Mouse (Mus musculus) erythroid progenitor cell, adult 5-6 weeks (primary cell): ENCODE measurements around the gene Ginm1. TPM values are rescaled to one million over a fixed set of nuclear protein-coding genes. Genes with fewer than 3 reads are reported as not detected.
"Not testable (repeated sequence)": the region's sequence is repeated elsewhere in the genome, so short reads cannot be mapped to it uniquely, and the experiment has no call there.

ENCODE experiments used
- ATAC-seq: replicated peaks from 2 replicates; pipeline ENCODE4 v1.8.0; 2016; ENCODE audit warnings: moderate number of reproducible peaks, mild to moderate bottlenecking, moderate TSS enrichment, inconsistent platforms; ENCODE audit not compliant: poor library complexity, low FRiP score, severe bottlenecking
- total RNA-seq, 2 experiments: library from RNA; stranded (forward) in 1 of 2; stranded (reverse) in 1 of 2; fragments of 150-400 nt in 1 of 2; fragments of 186-747, 209-891 nt in 1 of 2; gene quantifications; 2 replicates each; pipeline versions ENCODE4 v1.2.3 to v1.2.4; 2015 to 2017; ENCODE audit warnings: low replicate concordance in 2 of 2

The Ginm1 gene
- total RNA-seq, 2 experiments from 2014 or later: 67.4 to 85.5 TPM

DNA sequence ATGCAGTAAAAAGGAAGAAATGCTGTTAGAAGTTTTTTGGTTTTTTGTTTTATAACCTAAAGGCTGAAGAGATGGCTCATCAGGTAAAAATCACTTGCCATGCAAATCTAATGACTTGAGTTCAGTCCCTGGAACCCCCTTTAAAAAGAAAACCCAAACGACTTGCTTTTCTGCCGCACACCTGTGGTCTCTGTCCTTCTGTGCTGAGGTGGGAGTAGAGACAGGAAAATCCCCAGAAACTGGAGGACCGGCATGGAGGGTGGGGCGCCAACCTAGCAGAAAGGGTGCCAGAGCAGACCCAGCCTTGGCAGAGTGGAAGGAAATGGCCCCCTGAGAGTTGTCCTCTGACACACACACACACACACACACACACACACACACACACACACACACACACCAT, 26.1 kb upstream of the Ginm1 start:
- no peak for ATAC-seq

DNA sequence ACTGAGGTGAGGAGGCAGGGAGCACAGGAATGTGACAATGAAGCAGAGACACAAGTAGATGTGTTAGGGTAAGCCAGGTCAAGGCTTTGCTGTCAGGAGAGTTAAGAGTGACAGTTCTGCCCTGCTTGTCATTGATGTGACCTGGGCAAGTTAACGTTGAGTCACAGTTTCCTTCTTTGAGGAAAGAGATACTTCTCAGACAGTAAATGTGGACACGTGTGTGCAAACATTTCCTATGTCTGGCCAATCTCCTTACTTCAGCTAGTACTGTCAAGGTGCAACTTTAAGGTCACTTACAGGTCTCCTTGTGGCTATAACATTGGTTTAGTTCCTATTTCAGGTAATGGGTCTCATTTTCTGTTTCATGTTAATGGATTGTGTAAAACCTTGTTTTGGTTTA, 23.9 kb upstream of the Ginm1 start:
- ATAC-seq: no peak

DNA sequence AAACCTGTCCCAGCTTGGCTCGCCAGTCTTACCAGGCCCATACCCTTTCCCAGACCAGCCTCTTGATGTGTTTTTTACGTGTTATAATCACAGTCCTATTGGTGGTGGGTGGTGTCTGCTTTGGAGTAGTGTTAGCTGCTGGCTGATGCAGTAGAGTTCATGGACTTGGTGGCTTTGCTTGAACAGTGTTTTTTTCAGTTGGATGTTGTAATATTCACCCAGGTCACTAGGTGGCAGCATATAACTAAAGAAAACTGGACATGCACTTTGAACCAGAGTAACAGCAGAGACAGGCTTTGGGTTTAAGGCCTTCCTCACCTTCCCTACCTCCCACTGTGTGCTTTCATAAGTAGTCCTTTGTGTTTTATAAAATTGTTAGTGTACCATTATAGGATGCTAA, 17.3 kb upstream of the Ginm1 start:
- ATAC-seq: peak; percentile 79

DNA sequence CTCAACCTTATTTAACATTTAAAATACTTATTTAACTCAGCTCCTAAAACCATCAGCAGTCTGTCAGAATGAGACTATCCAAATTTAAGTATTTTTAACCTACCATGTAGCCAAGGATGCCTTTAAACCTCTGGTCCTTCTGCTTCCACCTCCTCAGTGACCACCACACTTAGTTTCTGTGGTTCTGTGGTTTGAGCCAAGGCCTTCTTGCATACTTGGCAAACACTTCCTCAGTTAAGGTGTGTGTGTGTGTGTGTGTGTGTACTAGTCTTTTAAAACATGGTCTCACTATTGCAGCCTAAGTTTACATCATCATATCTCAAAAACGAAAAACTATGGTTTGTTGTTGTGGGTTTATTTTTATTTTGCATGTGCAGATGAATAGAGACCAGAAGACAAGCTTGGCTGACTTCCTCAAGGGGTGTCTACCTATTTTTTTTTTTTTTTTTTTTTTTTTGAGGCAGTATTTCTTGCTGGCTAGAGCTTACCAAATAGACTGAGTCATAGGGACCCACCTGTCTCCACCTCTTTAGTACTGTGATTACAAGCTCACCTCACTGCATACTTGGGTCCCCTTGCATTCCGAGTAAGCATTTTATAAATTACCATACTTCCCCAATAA, 10.0 kb upstream of the Ginm1 start:
- no peak for ATAC-seq

DNA sequence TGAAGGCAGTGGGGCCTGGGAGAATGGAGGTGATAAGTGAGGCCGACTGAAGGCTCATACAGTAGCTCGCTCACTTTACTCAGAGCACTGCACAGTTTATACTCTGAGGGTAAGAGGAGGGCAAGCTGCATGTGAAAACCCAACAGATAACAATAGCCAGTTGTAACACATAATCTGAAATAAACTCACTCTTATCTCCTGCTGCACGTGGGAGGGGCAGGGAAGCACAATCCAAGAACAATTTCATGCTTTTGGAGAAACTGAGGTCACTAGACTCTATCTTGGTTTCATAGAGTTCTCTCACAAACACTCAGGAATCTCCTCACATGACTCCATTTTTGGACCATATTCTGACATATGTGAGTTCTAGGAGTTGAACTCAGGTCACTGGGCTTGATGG, 8.6 kb upstream of the Ginm1 start:
- ATAC-seq: no peak

DNA sequence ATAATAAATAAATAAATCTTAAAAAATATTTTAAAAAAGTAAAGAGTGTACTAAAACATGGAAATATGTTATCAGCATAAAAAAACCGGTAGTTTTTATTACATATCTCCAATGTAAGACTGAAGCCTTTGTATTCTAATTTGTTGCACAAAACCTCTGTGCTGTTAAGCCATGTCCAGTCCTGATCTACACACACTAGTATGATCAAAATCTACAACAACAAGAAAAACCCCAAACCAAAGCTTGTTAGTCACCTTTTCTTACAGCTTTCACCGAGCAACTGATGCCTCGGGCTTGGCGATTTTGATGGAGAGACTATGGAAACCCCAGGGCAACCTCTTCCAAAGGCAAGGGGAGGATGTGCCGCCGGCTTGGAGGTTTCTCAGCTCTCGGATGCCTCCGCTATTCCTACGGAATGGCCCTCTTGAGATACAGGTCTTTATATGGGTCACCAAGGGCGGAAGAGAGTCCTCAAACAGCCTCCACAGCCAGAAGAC, 322 bp downstream of the Ginm1 start:
- ATAC-seq: no peak; the same call in 1 of the 2 replicates

DNA sequence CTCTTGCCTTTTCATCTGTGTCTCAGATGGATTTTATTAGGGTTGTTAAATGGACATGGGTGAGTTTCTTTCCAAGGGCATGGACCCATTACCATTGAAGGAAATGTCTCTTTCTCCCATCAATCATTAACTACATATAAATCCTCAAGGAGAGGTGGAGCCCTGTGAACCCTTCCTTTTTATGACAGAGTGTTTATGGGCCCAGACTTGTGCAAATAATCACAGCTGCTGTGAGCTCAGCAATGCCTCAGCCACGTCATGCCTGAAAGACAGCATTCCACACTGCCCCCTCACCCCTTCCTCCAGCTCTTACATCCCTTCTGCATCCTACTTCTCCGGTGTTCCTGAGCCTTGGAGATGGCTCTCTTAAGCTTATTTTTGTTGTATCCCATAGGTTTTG, 5.3 kb downstream of the Ginm1 start:
- ATAC-seq: no peak

DNA sequence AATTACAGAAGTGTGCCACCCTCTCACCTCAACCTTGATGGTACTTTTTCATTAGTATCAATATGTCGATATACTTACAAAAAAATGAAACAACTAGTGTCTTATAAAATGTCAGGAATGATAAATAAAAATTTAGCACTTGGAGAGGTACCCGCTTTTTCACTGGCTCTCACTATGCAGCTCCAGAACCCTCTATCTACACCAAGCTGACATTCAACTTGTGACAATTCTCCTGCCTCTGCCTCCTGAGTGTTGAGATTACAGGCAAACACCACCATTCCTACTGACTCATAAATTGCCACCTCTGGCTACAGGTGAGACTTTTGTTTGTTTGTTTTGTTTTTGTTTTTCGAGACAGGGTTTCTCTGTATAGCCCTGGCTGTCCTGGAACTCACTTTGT, 11.4 kb downstream of the Ginm1 start:
- peak; percentile 33 for ATAC-seq

DNA sequence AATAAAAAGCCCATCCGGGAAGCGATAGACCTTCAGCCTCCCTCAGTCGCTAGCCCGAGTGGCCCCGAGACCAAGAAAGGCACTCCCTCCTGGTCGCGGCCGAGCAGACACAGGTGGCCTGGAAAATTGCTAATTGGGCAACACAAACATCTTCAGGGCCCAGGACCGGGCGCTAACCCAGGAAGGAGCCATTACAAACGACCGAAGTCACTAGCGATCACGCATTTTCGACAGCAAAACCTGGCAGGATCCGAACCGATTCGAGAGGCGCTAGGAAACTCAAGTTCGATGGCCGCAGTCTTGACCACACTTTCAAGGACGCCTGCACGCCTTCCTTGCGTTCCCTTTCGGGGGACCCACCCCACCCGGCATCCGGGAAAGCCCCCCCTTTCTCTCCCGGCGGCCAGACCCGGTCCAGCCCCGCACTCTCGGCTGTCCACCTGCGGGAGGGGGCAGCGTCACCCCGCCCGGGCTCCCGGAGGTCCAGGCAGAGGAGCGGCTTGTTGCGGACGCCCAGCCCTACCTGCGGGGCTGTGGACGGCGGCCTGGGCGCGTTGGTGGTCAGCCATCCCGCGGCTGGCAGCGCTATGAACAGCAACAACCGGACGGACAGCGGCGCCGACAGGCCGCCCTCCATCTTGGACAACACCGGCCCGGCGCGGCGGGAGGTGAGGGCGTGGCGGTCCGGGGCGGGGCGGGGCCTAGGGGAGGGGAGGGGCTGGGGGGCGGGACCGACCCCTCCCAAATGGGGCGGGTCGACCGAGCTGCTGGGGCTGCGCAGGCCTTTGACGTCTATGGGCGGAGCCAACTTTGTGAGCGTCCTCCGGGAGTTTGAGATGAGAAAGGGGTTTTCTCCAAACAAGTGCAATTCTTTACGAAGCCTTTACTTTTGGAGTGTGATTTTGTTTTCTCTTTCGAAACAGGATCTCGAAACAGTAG, 12.1 kb downstream of the Ginm1 start:
- ATAC-seq: peak; percentile 91

DNA sequence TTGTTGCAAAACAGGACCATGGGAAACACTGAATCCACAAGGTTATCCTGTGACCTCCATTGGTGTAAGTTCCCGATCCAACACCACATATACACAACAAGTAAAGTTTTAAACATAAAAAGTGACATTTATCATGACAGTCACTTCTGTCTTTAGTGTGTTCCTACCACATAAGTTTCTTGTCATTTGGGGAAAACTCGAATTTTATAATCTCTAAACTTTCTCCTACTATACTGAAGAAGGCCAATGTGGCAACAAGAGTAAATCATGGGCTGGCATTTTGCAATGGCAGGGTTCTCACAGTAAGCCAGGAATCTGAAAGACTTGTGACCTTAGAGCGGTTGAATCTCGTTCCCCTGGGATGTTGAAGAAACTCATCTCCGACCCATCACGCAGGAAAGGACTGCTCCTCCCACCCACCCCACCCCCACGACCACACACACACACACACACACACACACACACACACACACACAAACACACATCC, 12.8 kb downstream of the Ginm1 start:
- ATAC-seq: no peak

DNA sequence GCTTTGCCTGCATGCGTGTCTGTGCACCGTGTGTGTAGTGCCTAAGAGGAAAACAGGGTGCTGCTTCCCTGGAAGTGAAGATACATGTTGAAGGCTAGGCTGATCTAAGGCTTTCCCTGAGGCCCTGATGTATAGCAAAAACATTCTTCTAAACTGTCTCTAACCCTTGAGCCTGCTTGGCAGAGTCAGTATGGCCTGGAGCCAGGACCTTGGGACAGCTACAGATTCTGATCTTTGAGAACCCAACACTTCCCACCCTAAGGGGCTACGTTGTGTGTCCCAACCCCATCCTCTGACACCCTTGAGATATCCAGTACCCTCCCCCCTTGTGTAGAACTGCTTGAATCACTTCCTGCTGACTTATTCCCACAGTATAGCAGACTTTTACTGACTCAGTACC, 14.3 kb downstream of the Ginm1 start:
- ATAC-seq: no peak

DNA sequence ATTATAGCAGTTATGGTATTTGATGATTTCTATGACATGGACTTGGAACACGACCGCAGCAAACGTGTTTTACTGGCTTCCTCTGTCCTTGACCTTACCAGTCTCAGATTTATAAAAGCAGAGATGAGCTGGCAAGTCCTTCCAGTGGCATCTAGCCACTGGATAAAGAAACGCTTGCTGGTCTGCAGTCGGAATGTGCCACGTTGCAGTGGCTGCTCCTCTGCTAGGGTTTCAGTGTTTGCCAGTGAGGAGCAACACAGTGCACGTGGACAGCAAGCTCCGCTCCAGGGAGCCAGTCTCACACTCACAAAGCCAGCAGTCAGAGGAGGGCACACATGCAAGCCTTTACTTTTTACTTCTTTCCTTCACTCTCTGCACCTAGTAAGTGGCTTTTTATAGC, 17.2 kb downstream of the Ginm1 start:
- no peak for ATAC-seq

DNA sequence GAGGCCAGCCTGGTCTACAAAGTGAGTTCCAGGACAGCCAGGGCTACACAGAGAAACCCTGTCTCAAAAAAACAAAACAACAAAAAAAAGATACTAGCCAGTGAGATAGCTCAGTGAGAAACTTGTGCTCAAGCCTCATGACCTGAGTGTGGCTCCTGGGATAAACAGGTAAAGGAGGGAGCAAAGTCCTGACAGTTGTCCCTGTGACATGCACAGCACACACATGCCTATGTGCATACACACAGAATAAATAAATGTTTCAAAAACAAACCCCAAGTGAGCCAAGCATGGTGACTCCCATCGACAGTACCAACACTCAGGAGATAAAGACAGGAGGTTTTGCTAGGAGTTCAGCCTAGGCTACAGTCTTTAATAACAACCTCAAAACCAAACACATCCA, 19.9 kb downstream of the Ginm1 start:
- ATAC-seq: no peak

DNA sequence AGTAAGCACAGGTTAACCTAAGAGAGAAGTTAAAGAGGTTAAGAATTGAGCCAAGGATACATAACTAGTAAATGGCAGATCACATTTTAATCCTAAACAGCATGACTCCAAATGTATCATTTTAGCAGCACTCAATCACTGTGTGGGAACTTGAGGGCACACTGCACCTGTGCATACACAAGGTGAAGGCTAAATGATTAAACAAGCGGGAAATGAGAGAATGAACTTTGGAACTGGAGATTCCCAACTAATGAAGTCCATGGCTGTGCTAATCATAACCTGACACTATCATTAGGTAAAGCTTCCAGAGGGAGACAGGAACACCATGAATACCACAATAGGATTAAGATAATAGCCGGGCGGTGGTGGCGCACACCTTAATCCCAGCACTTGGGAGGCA, 20.3 kb downstream of the Ginm1 start:
- no peak for ATAC-seq

DNA sequence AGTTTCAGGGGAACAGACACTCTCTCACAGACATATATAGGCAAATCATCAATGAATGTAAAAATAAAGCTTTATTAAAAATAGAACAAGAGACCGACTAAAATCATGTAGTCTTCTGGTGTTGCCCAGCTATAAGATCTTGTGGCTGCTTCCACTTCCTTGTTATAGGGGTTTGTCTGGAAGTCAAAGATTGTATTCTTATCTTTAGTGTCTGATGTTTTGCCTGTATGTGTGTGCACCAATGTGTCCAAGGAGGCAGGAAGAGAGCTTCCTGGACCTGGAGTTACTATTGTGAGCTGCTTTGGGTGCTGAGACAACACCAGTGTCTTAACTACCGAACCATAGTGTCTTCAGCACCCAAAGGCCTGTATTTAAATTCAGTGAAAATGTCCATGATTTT, 35.1 kb downstream of the Ginm1 start:
- ATAC-seq: no peak

DNA sequence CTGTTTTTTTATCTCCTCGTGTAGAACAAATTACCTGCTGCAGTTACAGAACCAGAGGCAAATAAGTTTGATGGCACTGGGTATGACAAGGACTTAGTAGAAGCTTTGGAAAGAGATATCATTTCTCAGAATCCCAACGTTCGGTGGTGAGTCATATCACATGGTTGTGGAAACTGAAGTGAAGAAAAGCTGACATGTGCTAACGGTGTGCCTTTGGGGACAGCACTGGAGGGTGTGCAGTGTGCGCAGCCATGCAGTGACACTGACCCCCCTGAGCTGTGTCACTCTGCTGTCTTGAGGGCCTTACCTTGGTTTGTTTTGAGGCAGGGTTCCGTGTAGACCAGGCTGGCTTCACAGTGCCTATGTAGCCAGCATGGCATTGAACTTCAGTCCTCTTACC, 43.9 kb downstream of the Ginm1 start:
- ATAC-seq: no peak

DNA sequence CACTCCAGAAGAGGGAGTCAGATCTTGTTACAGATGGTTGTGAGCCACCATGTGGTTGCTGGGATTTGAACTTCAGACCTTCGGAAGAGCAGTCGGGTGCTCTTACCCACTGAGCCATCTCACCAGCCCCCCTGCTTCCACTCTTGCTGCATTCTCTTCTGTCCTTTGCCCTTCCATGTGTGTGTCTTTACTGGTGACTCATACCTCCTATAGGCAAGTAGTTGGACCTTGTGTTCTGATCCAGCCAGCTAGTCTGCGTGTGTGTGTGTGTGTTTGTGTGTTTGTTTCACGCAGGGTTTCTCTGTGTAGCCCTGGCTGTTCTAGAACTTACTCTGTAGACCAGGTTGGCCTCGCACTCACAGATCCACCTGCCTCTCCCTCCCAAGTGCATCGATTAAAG, 47.1 kb downstream of the Ginm1 start:
- ATAC-seq: not testable (repeated sequence)

DNA sequence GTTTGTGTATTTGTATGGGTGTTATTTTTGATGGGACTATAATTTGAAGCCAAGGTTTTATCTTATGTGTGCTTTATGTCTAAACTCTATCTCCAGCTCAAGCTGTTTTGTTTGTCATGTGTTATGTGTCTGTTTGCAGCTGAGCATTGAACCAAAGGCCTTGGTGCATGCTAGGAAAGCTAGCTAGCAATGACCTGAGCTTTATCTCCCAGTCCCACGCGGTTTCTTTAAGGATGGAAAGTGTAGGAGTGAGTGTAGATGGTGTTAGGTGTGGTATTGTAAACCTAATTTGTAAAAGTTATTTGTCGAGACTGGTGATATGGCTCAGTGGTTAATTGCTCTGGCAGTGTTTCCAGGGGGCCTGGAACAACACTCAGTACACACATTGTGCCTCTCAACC, 54.7 kb downstream of the Ginm1 start:
- ATAC-seq: peak; percentile 59

DNA sequence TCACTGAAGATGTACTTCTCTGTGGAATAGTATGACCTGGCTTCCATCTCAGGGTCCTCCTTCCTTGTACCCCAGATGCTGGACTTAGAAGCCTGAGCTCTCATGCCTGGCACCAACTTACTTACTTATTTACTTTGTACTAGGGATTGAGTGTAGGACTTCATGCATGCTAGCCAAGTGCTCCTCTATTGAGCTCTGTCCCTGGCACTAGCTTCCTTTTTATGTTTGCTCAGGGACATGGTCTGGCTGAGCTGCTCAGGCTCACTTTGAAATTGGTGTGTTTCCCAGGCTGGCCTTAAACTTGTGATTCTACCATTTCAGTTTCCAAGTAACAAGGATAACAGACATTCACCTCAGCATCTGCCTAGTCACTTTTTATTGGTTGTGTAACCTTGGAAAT, 55.5 kb downstream of the Ginm1 start:
- ATAC-seq: no peak

DNA sequence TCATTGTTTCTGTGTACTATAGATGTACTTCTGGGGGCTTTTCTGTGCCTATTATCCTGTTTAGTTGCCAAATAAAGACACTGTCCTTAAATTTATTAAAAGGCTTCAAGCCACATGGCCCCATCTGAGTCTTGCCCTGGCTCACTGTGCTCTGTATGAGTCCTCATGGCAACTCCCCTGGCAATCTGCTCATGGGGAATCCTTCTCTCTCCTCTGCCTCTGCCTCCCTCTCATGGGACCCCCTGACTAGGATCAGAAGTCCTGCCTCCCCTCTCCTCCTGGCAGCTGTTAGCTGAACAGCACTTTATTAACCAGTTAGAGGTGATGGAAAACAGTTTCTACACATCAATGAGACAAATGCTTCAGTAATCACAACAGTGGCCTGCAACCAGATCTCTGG, 61.0 kb downstream of the Ginm1 start:
- ATAC-seq: no peak

DNA sequence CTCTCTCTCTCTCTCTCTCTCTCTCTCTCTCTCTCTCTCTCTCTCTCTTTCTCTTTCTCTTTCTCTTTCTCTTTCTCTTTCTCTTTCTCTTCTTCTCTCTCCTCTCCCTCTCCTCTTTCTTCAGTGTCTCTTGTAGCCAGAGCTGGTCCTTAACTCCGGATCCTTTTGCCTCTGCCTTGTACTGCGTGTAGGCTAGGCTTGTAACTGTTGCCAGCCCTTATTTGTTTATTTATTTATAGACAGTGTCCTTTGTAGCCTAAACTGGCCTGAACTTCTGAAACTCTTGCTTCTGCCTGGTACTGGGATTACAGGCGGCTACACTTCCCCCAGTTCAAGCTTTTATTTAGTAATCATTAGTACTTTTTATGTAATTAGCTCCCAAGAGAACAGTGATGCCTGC, 65.6 kb downstream of the Ginm1 start:
- ATAC-seq: no peak
